Mouse (Mus musculus): ENCODE measurements around the gene Rbfox1.

DNA sequence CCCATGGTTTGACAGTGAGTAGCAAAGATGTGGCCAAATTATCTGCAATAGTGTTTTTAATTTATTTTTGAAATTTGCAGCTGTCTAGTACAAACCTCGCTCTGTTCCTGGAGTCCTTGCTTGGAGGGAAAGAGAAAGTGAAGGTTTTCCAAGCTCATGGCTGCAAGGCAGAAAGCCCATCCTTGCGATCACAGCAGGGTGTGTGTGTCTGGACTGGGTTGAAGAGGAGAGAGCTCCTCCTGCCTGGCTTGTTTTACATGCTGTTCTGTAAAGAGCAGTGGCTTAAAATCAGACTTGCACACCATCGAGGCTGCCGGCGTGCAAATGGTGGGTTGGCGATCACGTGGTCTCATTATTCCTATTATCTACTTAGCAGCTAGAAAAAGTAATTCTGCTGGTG is 249.9 kb downstream of the Rbfox1 start:
- no peak for TF ChIP-seq CTCF (IDR thresholded peaks at IDR 0.05; ENCODE audit: low read depth, low read length)
- no peak for TF ChIP-seq POLR2A (IDR thresholded peaks at IDR 0.05; ENCODE audit: borderline replicate concordance, low read depth, low read length)

Data from bone marrow macrophage, adult 2 months (primary cell).